ENCODE assay signal across 21 mouse cellular contexts in genomic region chr3:128613657-128614056, GRCm38 (mm10).
DNase-seq lines count a peak whose midpoint lies in the region; ATAC-seq lines count a peak whose summit lies in the region.
"Had no signal": no experiment of that assay in that cellular context is flagged by ENCODE, and none has a peak within 500 bp of the region (broad histone marks: within the 10 kb centered on the region; RNA-seq: fewer than 3 reads in every experiment).

No protein-coding gene starts in this region.

- no peak overlapping the region for H3K4me3 ChIP-seq in midbrain, embryonic 11.5 days (ENCODE audit: low read depth, low read length)
- no peak overlapping the region for H3K4me3 ChIP-seq in midbrain, embryonic 16.5 days (ENCODE audit: low read depth, low read length)
- no peak overlapping the region for H3K4me3 ChIP-seq in limb, embryonic 13.5 days
- H3K4me3 ChIP-seq: forebrain, embryonic 15.5 days; heart, adult 2 months; heart, embryonic 10.5 days; heart, embryonic 13.5 days had no signal

- peak; percentile 62; the same call in 1 of the 2 replicates for ATAC-seq in midbrain, embryonic 11.5 days (ENCODE audit: low FRiP score)
- ATAC-seq in midbrain, embryonic 16.5 days: no peak
- ATAC-seq in limb, embryonic 13.5 days (ENCODE audit: low FRiP score, low read depth): no peak
- ATAC-seq: CD4-positive, CD25-positive, alpha-beta regulatory T cell, adult 4 months; forebrain, embryonic 15.5 days; hindbrain, postnatal 0 days; inflammation-experienced regulatory T-cells, adult 6 months; intestine, embryonic 16.5 days had no signal

- no peaks in the 10 kb centered on the region for H3K4me1 ChIP-seq in midbrain, embryonic 11.5 days (ENCODE audit: control insufficient read depth, insufficient read depth, low read length)
- H3K4me1 ChIP-seq in midbrain, embryonic 16.5 days (ENCODE audit: control insufficient read depth, insufficient read depth, low read length): no peaks in the 10 kb centered on the region; the same call in 1 of the 2 replicates
- peaks cover 15% of the 10 kb centered on the region for H3K4me1 ChIP-seq in limb, embryonic 13.5 days
- H3K4me1 ChIP-seq: forebrain, embryonic 15.5 days; heart, embryonic 10.5 days had no signal

- no peaks in the 10 kb centered on the region for H3K36me3 ChIP-seq in midbrain, embryonic 11.5 days (ENCODE audit: control insufficient read depth, insufficient read depth, low read length)
- H3K36me3 ChIP-seq in midbrain, embryonic 16.5 days (ENCODE audit: control insufficient read depth, insufficient read depth, low read length): no peaks in the 10 kb centered on the region
- H3K36me3 ChIP-seq in limb, embryonic 13.5 days: no peaks in the 10 kb centered on the region
- H3K36me3 ChIP-seq: forebrain, embryonic 15.5 days; heart, embryonic 10.5 days; heart, embryonic 13.5 days had no signal

- no peak overlapping the region for H3K27ac ChIP-seq in midbrain, embryonic 11.5 days (ENCODE audit: low read depth, low read length)
- no peak overlapping the region for H3K27ac ChIP-seq in midbrain, embryonic 16.5 days (ENCODE audit: low read length)
- H3K27ac ChIP-seq in limb, embryonic 13.5 days: no peak overlapping the region
- H3K27ac ChIP-seq: forebrain, embryonic 15.5 days; heart, adult 2 months; heart, embryonic 10.5 days; heart, embryonic 13.5 days; hindbrain, embryonic 14.5 days; hindbrain, postnatal 0 days had no signal

- no peak overlapping the region for H3K9ac ChIP-seq in midbrain, embryonic 11.5 days (ENCODE audit: low read length)
- no peak overlapping the region for H3K9ac ChIP-seq in midbrain, embryonic 16.5 days (ENCODE audit: low read depth, low read length)
- H3K9ac ChIP-seq in limb, embryonic 13.5 days: no peak overlapping the region
- H3K9ac ChIP-seq: forebrain, embryonic 15.5 days; heart, embryonic 13.5 days; hindbrain, embryonic 14.5 days had no signal

- WGBS in midbrain, embryonic 11.5 days: 75% methylated on average over 9 of the region's 9 CpGs
- WGBS in midbrain, embryonic 16.5 days: 68% methylated on average over 9 of the region's 9 CpGs
- WGBS in limb, embryonic 13.5 days: 63% methylated on average over 9 of the region's 9 CpGs

- no peak overlapping the region for H3K4me2 ChIP-seq in midbrain, embryonic 11.5 days
- no peak overlapping the region for H3K4me2 ChIP-seq in midbrain, embryonic 16.5 days (ENCODE audit: low read length)
- peak overlapping the region; percentile 27 for H3K4me2 ChIP-seq in limb, embryonic 13.5 days (replicated peaks)
- H3K4me2 ChIP-seq: forebrain, embryonic 15.5 days; heart, embryonic 13.5 days; hindbrain, embryonic 14.5 days had no signal

- peak; percentile 34 for DNase-seq in heart, adult 11 months
- DNase-seq in heart, postnatal 14 days: no peak
- DNase-seq in midbrain, embryonic 11.5 days (ENCODE audit: low spot score, missing footprints): no peak
- DNase-seq in spleen, postnatal 36 days (ENCODE audit: low spot score in 2 of 2): no peak
- DNase-seq: adrenal gland, adult 2 months; adrenal gland, postnatal 14 days; cerebellum, adult 11-12 months; cerebellum, adult 9-10 months; cerebellum, postnatal 25 days; gastrocnemius, postnatal 25 days; heart, adult 2 months had no signal

- no peaks in the 10 kb centered on the region for H3K27me3 ChIP-seq in midbrain, embryonic 11.5 days (ENCODE audit: control insufficient read depth, insufficient read depth, low read length)
- H3K27me3 ChIP-seq in midbrain, embryonic 16.5 days (ENCODE audit: control insufficient read depth, insufficient read depth, low read depth, low read length): no peaks in the 10 kb centered on the region
- H3K27me3 ChIP-seq in limb, embryonic 13.5 days: no peaks in the 10 kb centered on the region
- H3K27me3 ChIP-seq: forebrain, embryonic 15.5 days; heart, embryonic 13.5 days had no signal

- intact Hi-C loops in heart, postnatal 14 days (cut with DNase I): no loop called here

- no peaks in the 10 kb centered on the region for H3K9me3 ChIP-seq in midbrain, embryonic 11.5 days (ENCODE audit: control insufficient read depth, low read length)
- H3K9me3 ChIP-seq in midbrain, embryonic 16.5 days (replicated peaks; ENCODE audit: control insufficient read depth, low read length, poor library complexity, severe bottlenecking): no peaks in the 10 kb centered on the region
- no peaks in the 10 kb centered on the region for H3K9me3 ChIP-seq in limb, embryonic 13.5 days
- H3K9me3 ChIP-seq: forebrain, embryonic 15.5 days; heart, embryonic 10.5 days; heart, embryonic 13.5 days had no signal
